Mouse (Mus musculus) heart, embryonic 13.5 days (tissue): ENCODE results near the gene Atp1b1. TPM values are rescaled to one million over a fixed set of nuclear protein-coding genes. Genes with fewer than 3 reads are reported as not detected.

Source experiments
- ATAC-seq: fragments of 200-750 bp; cut with Nextera tagmentation; 2 replicates; pipeline ENCODE4 v1.8.0; 2017; ENCODE audit warnings: moderate TSS enrichment; ENCODE audit not compliant: insufficient number of reproducible peaks, low FRiP score, low TSS enrichment; ENCODE audit errors: extremely low read depth
- H3K27ac ChIP-seq: fragments of 300-500 bp; sonication (generic); replicated peaks from 2 replicates; pipeline ENCODE4 v1.5.1; 2015; ENCODE audit warnings: moderate library complexity, mild to moderate bottlenecking, inconsistent platforms
- H3K27me3 ChIP-seq: fragments of 300-500 bp; sonication (generic); replicated peaks from 2 replicates; pipeline ENCODE4 v1.6.1; 2015; ENCODE audit warnings: mild to moderate bottlenecking, inconsistent platforms
- H3K36me3 ChIP-seq: fragments of 300-500 bp; sonication (generic); 2 replicates; pipeline ENCODE4 v1.6.1; 2015; ENCODE audit warnings: mild to moderate bottlenecking, inconsistent platforms
- H3K4me1 ChIP-seq: fragments of 300-500 bp; sonication (generic); 2 replicates; pipeline ENCODE4 v1.6.1; 2015; ENCODE audit warnings: inconsistent platforms
- H3K4me2 ChIP-seq: fragments of 300-500 bp; sonication (generic); 2 replicates; pipeline ENCODE4 v1.6.1; 2015; ENCODE audit warnings: inconsistent platforms, mild to moderate bottlenecking, moderate library complexity
- H3K4me3 ChIP-seq: fragments of 300-500 bp; sonication (generic); 2 replicates; pipeline ENCODE4 v1.5.1; 2015; ENCODE audit warnings: moderate library complexity, mild to moderate bottlenecking, inconsistent platforms
- H3K9ac ChIP-seq: fragments of 300-500 bp; sonication (generic); 2 replicates; pipeline ENCODE4 v1.6.1; 2015; ENCODE audit warnings: inconsistent platforms, mild to moderate bottlenecking, moderate library complexity
- H3K9me3 ChIP-seq: fragments of 300-500 bp; sonication (generic); 2 replicates; pipeline ENCODE4 v1.6.1; 2016; ENCODE audit warnings: inconsistent platforms
- WGBS: fragments of 180-500 bp; shearing (Covaris S2); methylation state at CpG from one replicate; pipeline ENCODE4 v1.1.7; 2015; ENCODE audit warnings: mixed read lengths; 5-methylcytosine and 5-hydroxymethylcytosine counted together
- polyA plus RNA-seq: library from polyadenylated mRNA; unstranded; fragments of >200 nt; fragmentation: Nextera tagmentation; extraction: Ambion mirVana; gene quantifications from 2 replicates; pipeline ENCODE4 v1.2.1, GENCODE M21; 2015

Gene Atp1b1
- polyA plus RNA-seq, 1 experiment from 2014 or later, result 293 TPM

GRCm38 (mm10) chr1:164452580-164452979 is 5.6 kb downstream of the Atp1b1 start:
- Histone ChIP-seq H3K9ac (peak overlapping the region; percentile 86; the same call in 1 of the 2 replicates), H3K4me1 (peaks cover 75% of the 10 kb centered on the region)

DNA sequence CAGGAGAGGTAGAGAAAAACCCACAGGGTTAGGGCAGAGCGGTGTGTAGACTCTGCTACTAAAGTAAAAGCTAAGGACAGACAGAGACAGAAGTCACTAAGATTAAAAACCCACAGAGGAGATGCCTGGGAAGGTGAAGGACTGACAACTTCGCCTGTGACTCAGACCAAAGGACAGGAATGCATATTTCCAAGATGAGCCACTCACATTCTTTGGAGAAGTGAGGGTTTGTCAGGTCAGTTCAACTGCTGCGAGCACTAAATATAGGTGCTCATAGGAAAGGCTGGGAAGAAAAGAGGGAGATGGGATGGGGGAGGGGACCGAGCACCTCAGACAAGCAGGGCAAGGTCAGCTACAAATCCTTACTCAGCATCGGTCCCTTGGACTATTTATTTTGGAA is 6.8 kb downstream of the Atp1b1 start:
- 47% methylated on average over 5 of the region's 5 CpGs for WGBS
- Histone ChIP-seq H3K4me3 (no peak overlapping the region), H3K4me2 (no peak overlapping the region), H3K9ac (peak overlapping the region; percentile 38), H3K9me3 (no peaks in the 10 kb centered on the region), H3K4me1 (peaks cover 75% of the 10 kb centered on the region), H3K27me3 (no peaks in the 10 kb centered on the region), H3K27ac (peak overlapping the region; percentile 74), H3K36me3 (peaks cover 79% of the 10 kb centered on the region)
- no peak for ATAC-seq

More at GRCm38 (mm10) chr1:164452580-164452979, 5.6 kb downstream of the Atp1b1 start:
- Histone ChIP-seq H3K27ac (peak overlapping the region; percentile 87), H3K27me3 (no peaks in the 10 kb centered on the region), H3K4me3 (no peak overlapping the region), H3K9me3 (no peaks in the 10 kb centered on the region), H3K4me2 (no peak overlapping the region), H3K36me3 (peaks cover 67% of the 10 kb centered on the region)
- WGBS, result 74% methylated on average over 6 of the region's 6 CpGs
- ATAC-seq, result no peak

- WGBS, result 79% methylated on average over 4 of the region's 4 CpGs
- peaks cover 70% of the 10 kb centered on the region for H3K4me1 ChIP-seq
- H3K9ac ChIP-seq, result no peak overlapping the region
- no peak overlapping the region for H3K4me3 ChIP-seq
- peaks cover 86% of the 10 kb centered on the region for H3K36me3 ChIP-seq
- H3K9me3 ChIP-seq, result no peaks in the 10 kb centered on the region
- H3K4me2 ChIP-seq, result no peak overlapping the region
- no peak for ATAC-seq
- no peaks in the 10 kb centered on the region for H3K27me3 ChIP-seq
- H3K27ac ChIP-seq, result peak overlapping the region; percentile 74
Observed at GRCm38 (mm10) chr1:164450644-164451043, 7.5 kb downstream of the Atp1b1 start.

GRCm38 (mm10) chr1:164450231-164450630 is 7.9 kb downstream of the Atp1b1 start:
- Histone ChIP-seq H3K27me3 (no peaks in the 10 kb centered on the region), H3K36me3 (peaks cover 90% of the 10 kb centered on the region), H3K4me2 (no peak overlapping the region), H3K9me3 (no peaks in the 10 kb centered on the region), H3K4me1 (peaks cover 69% of the 10 kb centered on the region), H3K9ac (no peak overlapping the region), H3K4me3 (no peak overlapping the region), H3K27ac (peak overlapping the region; percentile 60; the same call in 1 of the 2 replicates)
- ATAC-seq, result no peak
- 43% methylated on average over 4 of the region's 4 CpGs for WGBS

DNA sequence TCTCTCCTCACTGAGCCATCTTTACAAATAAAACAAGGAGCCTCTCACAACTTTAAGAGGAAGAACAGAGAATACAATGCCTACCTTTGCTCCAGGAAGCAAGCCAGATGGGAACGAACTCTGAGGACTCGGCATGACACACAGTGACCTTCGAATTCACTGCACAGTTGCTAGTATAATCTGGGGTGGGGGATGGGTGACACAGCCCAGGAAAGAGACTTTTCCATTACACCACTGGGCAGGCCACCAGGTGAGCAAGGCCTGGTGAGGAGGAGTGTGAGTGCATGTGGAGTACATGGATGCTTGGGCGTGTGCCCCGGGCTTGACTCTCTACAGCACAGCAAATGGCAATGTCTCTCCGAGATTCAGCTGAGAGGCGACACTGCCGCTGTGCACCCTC is 8.5 kb downstream of the Atp1b1 start:
- Histone ChIP-seq H3K4me1 (peaks cover 63% of the 10 kb centered on the region), H3K4me2 (no peak overlapping the region), H3K4me3 (no peak overlapping the region), H3K27ac (peak overlapping the region; percentile 60), H3K9me3 (no peaks in the 10 kb centered on the region), H3K36me3 (peaks cover 95% of the 10 kb centered on the region), H3K9ac (0 out of 2 replicates have a peak overlapping the region, but pooled peaks have one; percentile 14), H3K27me3 (no peaks in the 10 kb centered on the region)
- WGBS, result 67% methylated on average over 8 of the region's 8 CpGs
- ATAC-seq, result no peak

DNA sequence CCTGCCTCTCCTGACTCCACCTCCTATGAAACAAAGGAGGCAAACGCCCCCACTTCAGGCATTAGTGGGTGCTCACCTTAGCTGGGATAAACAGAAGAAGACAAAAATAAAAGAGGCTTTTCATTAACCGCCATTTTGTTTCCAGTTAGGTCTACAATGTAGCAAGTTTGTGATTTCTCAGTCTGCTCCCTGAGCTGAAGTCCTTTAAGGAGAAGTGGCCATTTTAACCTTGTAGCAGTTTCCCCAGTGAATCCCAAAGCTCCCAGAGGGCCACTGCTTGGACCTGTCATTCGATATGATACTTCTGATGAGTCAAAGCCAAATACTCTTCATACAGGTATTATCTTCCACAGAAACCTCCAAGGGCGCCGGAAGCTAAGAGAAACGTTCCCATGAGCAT is 10.6 kb downstream of the Atp1b1 start:
- no peak overlapping the region for H3K9ac ChIP-seq
- H3K9me3 ChIP-seq, result no peaks in the 10 kb centered on the region
- H3K4me2 ChIP-seq, result no peak overlapping the region
- H3K36me3 ChIP-seq, result peaks cover 99% of the 10 kb centered on the region
- no peak overlapping the region for H3K27ac ChIP-seq
- H3K4me3 ChIP-seq, result no peak overlapping the region
- no peak for ATAC-seq
- H3K27me3 ChIP-seq, result no peaks in the 10 kb centered on the region
- WGBS, result 81% methylated on average over 6 of the region's 6 CpGs
- peaks cover 42% of the 10 kb centered on the region for H3K4me1 ChIP-seq

GRCm38 (mm10) chr1:164446535-164446934 is 11.6 kb downstream of the Atp1b1 start:
- H3K4me3 ChIP-seq, result no peak overlapping the region
- ATAC-seq, result no peak
- peaks cover 41% of the 10 kb centered on the region for H3K4me1 ChIP-seq
- H3K36me3 ChIP-seq, result peaks cover 99% of the 10 kb centered on the region
- H3K9me3 ChIP-seq, result no peaks in the 10 kb centered on the region
- H3K4me2 ChIP-seq, result no peak overlapping the region
- 86% methylated on average over 10 of the region's 10 CpGs for WGBS
- no peak overlapping the region for H3K27ac ChIP-seq
- no peaks in the 10 kb centered on the region for H3K27me3 ChIP-seq
- peak overlapping the region; percentile 9; the same call in 1 of the 2 replicates for H3K9ac ChIP-seq

- H3K9me3 ChIP-seq, result no peaks in the 10 kb centered on the region
- peaks cover 99% of the 10 kb centered on the region for H3K36me3 ChIP-seq
- H3K27ac ChIP-seq, result no peak overlapping the region; the same call in 1 of the 2 replicates
- 73% methylated on average over 5 of the region's 5 CpGs for WGBS
- no peak for ATAC-seq
- H3K4me2 ChIP-seq, result no peak overlapping the region
- no peaks in the 10 kb centered on the region for H3K27me3 ChIP-seq
- no peak overlapping the region for H3K4me3 ChIP-seq
- H3K4me1 ChIP-seq, result peaks cover 37% of the 10 kb centered on the region
- no peak overlapping the region for H3K9ac ChIP-seq
Observed at GRCm38 (mm10) chr1:164445620-164446162, 12.5 kb downstream of the Atp1b1 start.

DNA sequence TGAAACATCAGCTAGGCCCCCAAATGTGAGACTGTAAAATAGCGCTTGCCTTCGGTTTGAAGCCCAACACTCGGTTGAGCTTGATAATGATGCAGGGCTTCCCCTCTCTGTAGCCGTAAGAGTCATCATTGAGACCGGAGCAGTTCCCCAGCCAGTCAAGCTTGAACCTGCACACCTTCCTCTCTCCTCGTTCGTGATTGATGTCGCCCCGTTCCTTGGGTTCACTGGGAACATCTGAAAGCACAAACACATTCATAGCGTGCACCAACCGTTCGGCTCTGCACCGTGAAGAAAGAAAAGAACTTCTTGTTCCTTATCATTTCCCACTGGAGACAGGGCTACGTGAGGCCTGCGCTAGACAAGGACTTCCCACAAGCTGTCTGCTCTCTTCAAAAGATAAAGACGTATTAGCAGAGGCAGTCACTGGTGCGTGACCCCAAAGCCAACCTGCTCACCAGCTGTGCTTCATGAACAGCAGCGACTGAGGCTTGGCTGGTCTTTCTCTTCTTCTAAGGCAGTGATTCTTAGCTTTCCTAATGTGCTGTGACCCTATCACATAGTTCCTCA is 16.7 kb downstream of the Atp1b1 start:
- H3K4me3 ChIP-seq, result no peak overlapping the region
- peaks cover 99% of the 10 kb centered on the region for H3K36me3 ChIP-seq
- H3K27ac ChIP-seq, result peak overlapping the region; percentile 2; the same call in 1 of the 2 replicates
- ATAC-seq, result no peak
- peaks cover 12% of the 10 kb centered on the region; the same call in 1 of the 2 replicates for H3K4me1 ChIP-seq
- H3K4me2 ChIP-seq, result no peak overlapping the region
- H3K27me3 ChIP-seq, result no peaks in the 10 kb centered on the region
- WGBS, result 40% methylated on average over 18 of the region's 18 CpGs
- no peaks in the 10 kb centered on the region for H3K9me3 ChIP-seq
- peak overlapping the region; percentile 19; the same call in 1 of the 2 replicates for H3K9ac ChIP-seq

- Histone ChIP-seq H3K36me3 (peaks cover 99% of the 10 kb centered on the region), H3K4me1 (peaks cover 12% of the 10 kb centered on the region; the same call in 1 of the 2 replicates), H3K9ac (no peak overlapping the region), H3K4me2 (no peak overlapping the region), H3K4me3 (no peak overlapping the region), H3K9me3 (no peaks in the 10 kb centered on the region), H3K27me3 (no peaks in the 10 kb centered on the region), H3K27ac (peak overlapping the region; percentile 2; the same call in 1 of the 2 replicates)
- ATAC-seq, result no peak
- WGBS, result 63% methylated on average over 11 of the region's 11 CpGs
Observed at GRCm38 (mm10) chr1:164440708-164441407, 17.3 kb downstream of the Atp1b1 start.

- H3K9ac ChIP-seq, result no peak overlapping the region
- no peak overlapping the region for H3K4me2 ChIP-seq
- no peaks in the 10 kb centered on the region for H3K27me3 ChIP-seq
- H3K4me3 ChIP-seq, result no peak overlapping the region
- H3K27ac ChIP-seq, result no peak overlapping the region
- H3K9me3 ChIP-seq, result no peaks in the 10 kb centered on the region
- peaks cover 17% of the 10 kb centered on the region for H3K4me1 ChIP-seq
- no peak for ATAC-seq
- H3K36me3 ChIP-seq, result peaks cover 98% of the 10 kb centered on the region
- 81% methylated on average over 6 of the region's 6 CpGs for WGBS
Observed at GRCm38 (mm10) chr1:164440230-164440629, 17.9 kb downstream of the Atp1b1 start.
